Mouse (Mus musculus): Measurements from ENCODE around the gene Barx2. TPM values are rescaled to one million over a fixed set of nuclear protein-coding genes. Genes with fewer than 3 reads are reported as not detected.

Barx2 gene
- polyA plus RNA-seq, 1 experiment, result 0.70 TPM

DNA sequence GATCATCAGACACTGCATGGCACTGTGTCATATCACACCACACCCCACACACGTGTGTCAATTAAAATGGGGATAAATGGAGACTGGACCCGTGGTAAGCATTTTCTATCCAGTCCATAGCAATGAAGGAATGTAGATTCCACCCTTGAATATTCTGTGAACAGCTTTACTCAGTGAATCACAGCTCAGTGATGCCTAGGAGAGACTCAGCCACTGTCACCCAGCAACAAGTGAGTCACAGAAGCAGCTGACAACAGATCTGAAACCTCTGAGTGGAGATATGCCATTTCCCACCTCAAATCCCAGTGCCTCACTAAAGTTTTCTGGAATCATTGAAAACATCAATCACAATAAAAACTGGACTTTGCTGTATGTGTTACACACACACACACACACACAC lies 11.5 kb downstream of the Barx2 start:
- H3K4me1 ChIP-seq (ENCODE audit: control insufficient read depth, insufficient read depth, low read length), result peaks cover 4% of the 10 kb centered on the region; the same call in 1 of the 2 replicates
- TF ChIP-seq CTCF (IDR thresholded peaks at IDR 0.05; ENCODE audit: borderline replicate concordance, insufficient read depth, low read length) (no peak), POLR2A (IDR thresholded peaks at IDR 0.05; ENCODE audit: low read depth, low read length) (no peak)
- no peak overlapping the region for H3K4me3 ChIP-seq (ENCODE audit: insufficient read depth, low read length)
- no peak overlapping the region for H3K27ac ChIP-seq (ENCODE audit: insufficient read depth, low read length)

- Histone ChIP-seq H3K4me3 (ENCODE audit: insufficient read depth, low read length) (no peak overlapping the region), H3K27ac (ENCODE audit: insufficient read depth, low read length) (no peak overlapping the region), H3K4me1 (ENCODE audit: control insufficient read depth, insufficient read depth, low read length) (no peaks in the 10 kb centered on the region; the same call in 1 of the 2 replicates)
- TF ChIP-seq CTCF (IDR thresholded peaks at IDR 0.05; ENCODE audit: borderline replicate concordance, insufficient read depth, low read length) (no peak), POLR2A (IDR thresholded peaks at IDR 0.05; ENCODE audit: low read depth, low read length) (no peak)
Observed at GRCm38 (mm10) chr9:31894775-31895320, 18.4 kb downstream of the Barx2 start.

DNA sequence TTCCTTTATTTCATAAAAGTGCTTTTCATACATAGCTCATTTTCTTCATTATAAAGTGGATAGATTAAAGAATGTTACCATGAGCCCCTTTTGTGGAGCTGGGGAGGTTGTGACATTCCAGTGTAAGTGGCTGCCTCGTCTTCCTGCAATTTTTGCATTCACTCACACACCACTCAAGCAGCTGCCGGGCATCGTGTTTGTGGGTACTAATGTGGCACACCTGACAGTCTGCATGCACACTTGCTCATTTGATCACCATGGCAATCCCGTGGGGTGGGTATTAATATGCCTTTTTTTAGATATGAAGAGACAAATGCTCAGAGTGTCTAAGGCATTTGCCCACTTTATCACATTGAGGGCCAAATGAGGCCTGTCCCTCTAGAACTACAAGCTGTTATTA lies 24.9 kb downstream of the Barx2 start:
- no peak overlapping the region for H3K4me3 ChIP-seq (ENCODE audit: insufficient read depth, low read length)
- H3K27ac ChIP-seq (ENCODE audit: insufficient read depth, low read length), result no peak overlapping the region
- H3K4me1 ChIP-seq (ENCODE audit: control insufficient read depth, insufficient read depth, low read length), result no peaks in the 10 kb centered on the region; the same call in 1 of the 2 replicates
- no peak for TF ChIP-seq CTCF (IDR thresholded peaks at IDR 0.05; ENCODE audit: borderline replicate concordance, insufficient read depth, low read length)
- no peak for TF ChIP-seq POLR2A (IDR thresholded peaks at IDR 0.05; ENCODE audit: low read depth, low read length)

- H3K4me1 ChIP-seq (ENCODE audit: control insufficient read depth, insufficient read depth, low read length), result no peaks in the 10 kb centered on the region; the same call in 1 of the 2 replicates
- H3K4me3 ChIP-seq (ENCODE audit: insufficient read depth, low read length), result no peak overlapping the region
- no peak for TF ChIP-seq CTCF (IDR thresholded peaks at IDR 0.05; ENCODE audit: borderline replicate concordance, insufficient read depth, low read length)
- no peak for TF ChIP-seq POLR2A (IDR thresholded peaks at IDR 0.05; ENCODE audit: low read depth, low read length)
- H3K27ac ChIP-seq (ENCODE audit: insufficient read depth, low read length), result no peak overlapping the region
Observed at GRCm38 (mm10) chr9:31886258-31886657, 27.0 kb downstream of the Barx2 start.

- no peak overlapping the region for H3K27ac ChIP-seq (ENCODE audit: insufficient read depth, low read length)
- H3K4me1 ChIP-seq (ENCODE audit: control insufficient read depth, insufficient read depth, low read length), result no peaks in the 10 kb centered on the region
- TF ChIP-seq CTCF (IDR thresholded peaks at IDR 0.05; ENCODE audit: borderline replicate concordance, insufficient read depth, low read length) (no peak), POLR2A (IDR thresholded peaks at IDR 0.05; ENCODE audit: low read depth, low read length) (no peak)
Observed at GRCm38 (mm10) chr9:31882376-31882775, 30.9 kb downstream of the Barx2 start.

GRCm38 (mm10) chr9:31875556-31875955 lies 37.7 kb downstream of the Barx2 start:
- no peak overlapping the region for H3K4me3 ChIP-seq (ENCODE audit: insufficient read depth, low read length)

More at GRCm38 (mm10) chr9:31882376-31882775, 30.9 kb downstream of the Barx2 start:
- H3K4me3 ChIP-seq (ENCODE audit: insufficient read depth, low read length), result no peak overlapping the region

DNA sequence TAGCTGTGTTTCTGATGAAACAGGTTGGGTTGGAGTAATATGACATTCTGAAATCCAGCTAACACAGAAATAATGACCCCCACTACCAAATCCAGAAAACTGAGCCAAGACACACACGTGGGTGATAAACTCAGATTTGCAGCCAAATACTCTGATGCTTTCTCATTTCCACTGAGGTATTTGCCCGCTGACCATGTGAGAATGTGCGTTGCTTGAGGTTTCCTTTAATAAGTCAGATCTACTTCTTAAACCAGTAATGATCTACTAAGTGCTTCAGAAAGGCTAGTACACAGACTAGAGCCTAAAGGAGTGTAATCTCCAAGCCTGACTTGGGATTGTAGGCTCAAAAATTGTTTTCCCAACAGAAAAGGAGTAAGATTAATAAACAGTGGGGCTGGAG lies 39.0 kb downstream of the Barx2 start:
- TF ChIP-seq CTCF (IDR thresholded peaks at IDR 0.05; ENCODE audit: borderline replicate concordance, insufficient read depth, low read length) (no peak), POLR2A (IDR thresholded peaks at IDR 0.05; ENCODE audit: low read depth, low read length) (no peak)
- H3K4me1 ChIP-seq (ENCODE audit: control insufficient read depth, insufficient read depth, low read length), result no peaks in the 10 kb centered on the region
- H3K27ac ChIP-seq (ENCODE audit: insufficient read depth, low read length), result no peak overlapping the region
- H3K4me3 ChIP-seq (ENCODE audit: insufficient read depth, low read length), result no peak overlapping the region

More at GRCm38 (mm10) chr9:31875556-31875955, 37.7 kb downstream of the Barx2 start:
- TF ChIP-seq CTCF (IDR thresholded peaks at IDR 0.05; ENCODE audit: borderline replicate concordance, insufficient read depth, low read length), result no peak
- TF ChIP-seq POLR2A (IDR thresholded peaks at IDR 0.05; ENCODE audit: low read depth, low read length), result no peak
- no peak overlapping the region for H3K27ac ChIP-seq (ENCODE audit: insufficient read depth, low read length)
- H3K4me1 ChIP-seq (ENCODE audit: control insufficient read depth, insufficient read depth, low read length), result no peaks in the 10 kb centered on the region

GRCm38 (mm10) chr9:31871410-31871809 lies 41.9 kb downstream of the Barx2 start:
- Histone ChIP-seq H3K27ac (ENCODE audit: insufficient read depth, low read length) (no peak overlapping the region), H3K4me1 (ENCODE audit: control insufficient read depth, insufficient read depth, low read length) (no peaks in the 10 kb centered on the region), H3K4me3 (ENCODE audit: insufficient read depth, low read length) (no peak overlapping the region)
- TF ChIP-seq CTCF (IDR thresholded peaks at IDR 0.05; ENCODE audit: borderline replicate concordance, insufficient read depth, low read length) (no peak), POLR2A (IDR thresholded peaks at IDR 0.05; ENCODE audit: low read depth, low read length) (no peak)

DNA sequence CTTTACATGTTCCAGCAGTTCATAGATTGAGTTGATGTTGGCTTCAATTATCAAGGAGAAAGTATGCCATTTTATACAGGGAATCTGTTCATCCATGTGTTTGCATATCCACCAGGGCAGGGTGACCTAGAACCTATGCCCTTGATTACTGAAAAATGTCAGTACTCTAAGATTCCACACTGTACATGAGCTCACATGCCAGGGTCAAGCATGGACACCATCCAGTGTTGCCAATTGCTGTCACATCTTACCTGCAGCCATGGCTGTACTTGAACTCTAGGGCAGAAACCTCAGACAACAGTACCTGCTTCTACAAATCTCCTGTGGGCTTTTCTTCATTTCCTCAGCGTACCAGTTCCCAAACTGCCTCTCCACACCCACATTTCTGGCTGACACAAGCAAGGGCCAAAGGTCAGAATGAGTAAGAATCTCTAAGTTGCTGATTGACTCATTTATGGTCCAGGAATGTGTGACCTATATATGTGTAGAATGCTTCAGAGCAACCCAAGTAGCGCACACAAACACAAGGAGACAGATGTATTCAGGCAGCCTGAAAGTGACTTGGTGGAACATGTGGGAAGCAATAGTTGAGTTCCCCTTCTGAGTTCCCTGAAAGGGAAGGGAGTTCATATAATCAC lies 44.3 kb downstream of the Barx2 start:
- Histone ChIP-seq H3K4me3 (ENCODE audit: insufficient read depth, low read length) (no peak overlapping the region), H3K4me1 (ENCODE audit: control insufficient read depth, insufficient read depth, low read length) (no peaks in the 10 kb centered on the region), H3K27ac (ENCODE audit: insufficient read depth, low read length) (no peak overlapping the region)
- TF ChIP-seq POLR2A (IDR thresholded peaks at IDR 0.05; ENCODE audit: low read depth, low read length) (no peak), CTCF (IDR thresholded peaks at IDR 0.05; ENCODE audit: borderline replicate concordance, insufficient read depth, low read length) (no peak)

- H3K4me1 ChIP-seq (ENCODE audit: control insufficient read depth, insufficient read depth, low read length), result no peaks in the 10 kb centered on the region; the same call in 1 of the 2 replicates
- no peak overlapping the region for H3K4me3 ChIP-seq (ENCODE audit: insufficient read depth, low read length)
- no peak for TF ChIP-seq CTCF (IDR thresholded peaks at IDR 0.05; ENCODE audit: borderline replicate concordance, insufficient read depth, low read length)
- TF ChIP-seq POLR2A (IDR thresholded peaks at IDR 0.05; ENCODE audit: low read depth, low read length), result no peak
- no peak overlapping the region for H3K27ac ChIP-seq (ENCODE audit: insufficient read depth, low read length)
Observed at GRCm38 (mm10) chr9:31863830-31864229, 49.4 kb downstream of the Barx2 start.

Data from embryonic fibroblast, embryonic 13.5 days (primary cell).